Mouse (Mus musculus) gastrocnemius, postnatal 36 days (tissue): ENCODE results near the gene Ndufv1. TPM values are rescaled to one million over a fixed set of nuclear protein-coding genes. Genes with fewer than 3 reads are reported as not detected.
A peak's percentile ranks its signal among the peaks of the same experiment; 100 is the strongest.
"Not testable (repeated sequence)": the region's sequence is repeated elsewhere in the genome, so short reads cannot be mapped to it uniquely, and the experiment has no call there.

ENCODE experiments used
- DNase-seq, 2 experiments: peaks; one replicate each; pipeline ENCODE4 v3.0.0; 2022
- intact Hi-C: fragments of 180-260 bp; cut with DNase I; formaldehyde crosslinking; loops from one replicate; pipeline ENCODE4 v1.15.1; 2025
- long read RNA-seq, 2 experiments: library from polyadenylated mRNA; stranded (forward); transcript quantifications; one replicate each; pipeline ENCODE4 v2.0.0; 2021
- total RNA-seq, 2 experiments: library from RNA; stranded (reverse); gene quantifications; 2 replicates each; pipeline ENCODE4 v1.2.3; 2021

Gene Ndufv1
- 100 to 1,000 TPM; 417 to 445 TPM for total RNA-seq
- long read RNA-seq, experiment 1, transcript Ndufv1-209 (2 exons, 412 nt) = minor isoform, 39 of 813 reads
- long read RNA-seq, experiment 1, transcript Ndufv1-201 (10 exons, 1,661 nt) = major isoform, 712 of 813 reads
- long read RNA-seq, experiment 1, partial matches to known transcripts = 31 of 813 reads
- long read RNA-seq, experiment 1, other reads (novel, unspliced or antisense) = 31 of 813 reads
- long read RNA-seq, experiment 2, transcript Ndufv1-209 (2 exons, 412 nt) = minor isoform, 22 of 1,038 reads
- long read RNA-seq, experiment 2, transcript Ndufv1-201 (10 exons, 1,661 nt) = major isoform, 950 of 1,038 reads
- long read RNA-seq, experiment 2, partial matches to known transcripts = 37 of 1,038 reads
- long read RNA-seq, experiment 2, other reads (novel, unspliced or antisense) = 29 of 1,038 reads

DNA sequence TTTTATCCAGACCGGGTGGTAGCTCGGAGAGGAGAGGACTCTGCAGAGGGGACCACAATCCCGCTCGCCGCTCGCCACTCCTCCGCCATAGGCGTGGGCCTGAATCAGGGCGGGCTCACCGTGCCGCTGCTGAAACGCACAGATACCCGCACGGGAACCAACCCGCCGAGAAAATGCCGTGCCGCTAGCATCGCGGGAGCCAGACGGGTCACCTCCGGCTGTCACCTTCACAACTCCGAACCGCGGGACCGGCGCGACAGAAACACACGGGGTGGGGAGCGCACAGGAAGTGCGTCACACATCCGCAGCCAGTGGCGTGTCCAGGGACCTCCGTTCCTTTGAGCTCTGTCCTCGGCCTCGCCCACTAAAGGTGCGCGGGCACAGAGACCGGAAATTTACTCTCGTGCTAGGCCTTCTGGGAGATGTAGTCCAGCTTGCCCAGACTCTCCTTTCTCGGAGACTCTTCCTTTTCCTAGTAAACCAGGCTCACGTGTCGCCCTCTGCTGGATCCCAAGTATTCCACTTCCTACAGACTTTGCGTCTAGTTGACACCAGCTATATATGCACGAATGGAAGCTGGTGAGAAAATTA is at the start of gene Ndufv1:
Gene Ndufv1 (minus strand): TSS at position 375 of the 591 bp plus-strand sequence.
- DNase-seq = peak; percentile 89 to 92
- intact Hi-C loops = loop anchor here (1.0 to 10.0 kb wide), 2 partner anchors 65 to 212 kb away; no protein-coding TSS in a partner anchor

DNA sequence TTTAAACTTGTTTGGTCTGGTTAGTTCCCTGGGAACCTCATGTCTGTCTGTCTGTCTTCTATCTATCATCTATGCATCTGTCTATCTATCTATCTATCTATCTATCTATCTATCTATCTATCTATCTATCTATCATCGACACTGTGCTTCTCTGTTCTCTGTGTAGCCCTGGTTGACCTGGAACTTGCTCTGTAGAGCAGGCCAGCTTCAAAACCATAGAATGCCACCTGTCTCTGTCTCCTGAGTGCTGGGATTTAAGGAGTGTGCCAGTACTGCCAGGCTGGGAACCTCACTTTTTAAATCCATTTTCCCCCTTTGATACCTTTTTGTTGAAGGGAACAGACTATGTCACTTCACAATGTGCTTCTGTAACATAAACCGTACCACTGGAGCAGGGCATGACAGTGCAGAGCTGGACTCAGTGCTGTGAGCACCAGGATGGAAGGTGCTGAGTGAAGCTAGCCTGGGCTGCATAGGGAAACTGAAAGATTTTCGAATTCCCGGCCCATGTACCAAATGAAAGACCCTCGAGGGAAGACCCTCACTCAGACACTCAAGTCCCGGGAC is 48.4 kb upstream of the Ndufv1 start:
- DNase-seq = no peak
- intact Hi-C loops = no loop called here

DNA sequence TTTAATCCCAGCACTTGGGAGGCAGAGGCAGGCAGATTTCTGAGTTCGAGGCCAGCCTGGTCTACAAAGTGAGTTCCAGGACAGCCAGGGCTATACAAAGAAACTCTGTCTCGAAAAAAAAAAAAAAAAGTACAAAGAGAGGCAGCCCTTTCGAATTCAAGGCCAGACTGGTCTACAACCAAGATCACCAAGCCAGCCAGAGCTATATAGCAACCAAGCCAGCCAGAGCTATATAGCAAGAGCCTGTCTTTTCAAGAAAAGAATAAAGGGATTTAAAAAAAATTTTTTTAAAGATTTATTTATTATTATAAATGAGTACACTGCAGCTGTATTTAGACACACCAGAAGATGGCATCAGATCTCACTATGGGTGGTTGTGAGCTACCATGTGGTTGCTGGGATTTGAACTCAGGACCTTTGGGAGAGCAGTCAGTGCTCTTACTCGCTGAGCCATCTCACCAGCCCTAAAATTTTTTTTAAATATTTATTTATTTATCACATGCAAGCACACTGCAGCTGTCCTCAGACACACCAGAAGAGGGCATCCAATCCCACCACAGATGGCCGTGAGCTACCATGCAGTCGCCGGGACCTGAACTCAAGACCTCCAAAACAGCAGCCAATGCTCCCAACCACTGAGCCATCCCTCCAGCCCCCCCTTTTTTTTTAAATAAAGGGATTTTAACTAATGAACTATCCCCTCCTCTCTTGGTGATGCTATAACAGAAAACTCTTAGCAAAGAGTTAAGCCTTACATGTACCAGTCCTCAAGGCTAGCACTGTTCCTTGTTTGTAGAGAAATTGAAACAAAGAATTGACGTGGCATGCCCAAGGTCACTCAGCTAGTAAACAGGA is 47.7 kb upstream of the Ndufv1 start:
- DNase-seq, intact Hi-C loops: not testable (repeated sequence)

DNA sequence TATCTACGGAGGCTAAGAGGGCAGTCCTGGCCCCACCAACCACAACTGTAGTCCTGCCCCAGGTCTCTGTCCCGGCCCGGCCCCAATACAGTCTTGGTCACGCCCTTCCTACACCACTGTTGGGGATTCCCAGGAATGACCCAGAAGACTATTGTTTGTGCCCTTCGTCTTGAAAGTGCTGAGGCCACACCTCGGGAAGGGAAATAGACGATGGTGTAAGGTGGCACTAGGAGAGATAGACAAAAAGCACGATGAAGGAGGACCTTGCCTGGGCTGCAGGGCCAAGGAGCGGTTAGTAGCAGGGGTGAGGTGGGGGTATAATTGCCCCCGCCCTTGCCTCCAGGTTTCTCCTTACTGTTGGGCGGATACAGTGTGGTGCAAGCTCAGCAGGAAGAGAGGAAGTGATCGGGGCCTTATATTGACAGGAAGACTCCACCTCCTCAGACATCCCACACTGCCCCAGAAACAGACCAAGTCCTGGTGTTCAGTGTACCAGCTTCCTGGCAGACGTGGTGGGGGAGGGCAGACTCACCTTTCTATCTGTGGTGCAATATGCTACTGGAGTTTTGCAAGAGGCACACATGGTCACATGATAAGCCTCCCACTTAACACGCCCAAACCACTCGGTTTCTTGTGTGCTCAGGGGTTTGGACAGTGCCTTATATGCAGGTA is 46.6 kb upstream of the Ndufv1 start, which contains the start of gene Gstp3:
Gene Gstp3 (minus strand): TSS at position 501 of the 672 bp plus-strand sequence.
- DNase-seq = no peak

DNA sequence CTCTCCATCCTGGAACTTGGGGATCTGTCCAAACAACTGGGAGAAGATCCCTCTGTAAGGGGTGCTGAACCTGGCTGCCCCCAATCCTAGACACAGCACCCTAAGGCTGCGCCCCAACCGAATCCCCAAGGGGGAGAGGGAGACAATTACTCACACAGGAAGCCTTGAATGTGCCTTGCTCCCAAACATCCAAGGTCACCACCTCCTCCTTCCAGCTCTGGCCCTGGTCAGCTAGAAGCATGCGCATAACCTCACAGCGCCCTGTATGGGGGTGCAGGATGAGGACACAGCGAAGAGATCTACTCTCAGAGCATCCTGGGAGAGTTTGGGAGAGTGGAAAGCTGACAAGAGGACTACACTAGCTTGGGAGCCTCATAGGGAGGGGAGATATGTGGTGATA is 46.0 kb upstream of the Ndufv1 start:
- no peak for DNase-seq
- intact Hi-C loops = no loop called here

More for the DNA sequence above, 46.6 kb upstream of the Ndufv1 start, which contains the start of gene Gstp3:
- intact Hi-C loops = no loop called here

DNA sequence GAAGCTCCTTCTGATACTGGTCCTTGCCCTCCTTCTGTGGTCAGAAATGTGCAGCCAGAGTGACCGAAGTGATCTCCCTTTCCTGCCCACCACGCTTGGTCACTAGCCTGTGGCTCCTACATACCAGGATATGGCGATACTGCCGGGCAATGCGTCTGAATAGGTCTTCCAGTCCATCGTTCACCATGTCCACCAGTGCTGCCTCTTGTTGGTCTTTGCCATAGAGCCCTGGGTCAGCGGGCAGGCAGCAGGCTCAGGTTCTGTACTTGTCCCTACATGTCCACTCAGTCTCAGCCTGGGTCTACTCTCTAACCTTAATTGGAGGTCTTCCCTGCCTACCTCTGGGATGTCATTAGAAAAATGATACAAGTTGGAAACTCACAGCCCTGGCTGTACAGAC is 45.4 kb upstream of the Ndufv1 start:
- DNase-seq = no peak
- intact Hi-C loops = no loop called here

DNA sequence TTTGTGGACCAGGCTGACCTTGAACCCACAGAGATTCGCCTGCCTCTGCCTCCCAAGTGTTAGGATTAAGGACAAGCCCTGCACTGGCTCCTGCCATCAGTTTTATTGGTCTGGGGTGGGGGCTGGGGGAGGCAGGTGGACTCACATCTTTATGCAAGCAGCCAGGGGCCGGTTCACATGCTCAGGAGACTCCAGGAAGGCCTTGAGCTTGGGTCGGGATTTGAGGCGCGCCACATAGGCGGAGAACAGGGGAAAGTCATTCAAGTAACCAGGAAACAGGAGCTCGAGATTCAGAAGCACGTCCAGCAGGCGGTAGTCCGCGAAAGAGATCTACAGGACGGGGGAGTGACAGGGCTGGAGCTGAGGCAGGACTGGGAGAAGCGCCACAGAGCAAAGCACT is 44.8 kb upstream of the Ndufv1 start:
- no peak for DNase-seq
- intact Hi-C loops = no loop called here

DNA sequence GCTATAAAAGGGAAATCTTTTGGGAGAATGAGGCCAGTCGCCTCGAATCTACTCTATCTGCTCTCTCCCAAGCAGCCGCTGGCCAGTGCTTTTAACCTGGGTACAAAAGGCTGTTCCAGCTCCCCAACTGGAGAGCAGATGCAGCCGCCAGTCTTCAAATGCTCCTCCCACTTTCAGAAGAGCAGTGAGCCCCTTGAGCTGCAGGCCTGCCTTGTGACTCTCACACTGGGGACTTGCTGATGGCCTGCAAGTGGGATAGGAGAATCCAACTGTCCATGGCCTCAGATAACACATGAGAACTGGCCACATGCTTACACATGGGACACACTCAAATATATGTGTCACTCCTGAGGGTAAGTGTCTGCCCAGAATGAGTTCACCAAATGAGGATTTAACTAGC is 44.1 kb upstream of the Ndufv1 start:
- intact Hi-C loops = no loop called here
- DNase-seq = no peak

DNA sequence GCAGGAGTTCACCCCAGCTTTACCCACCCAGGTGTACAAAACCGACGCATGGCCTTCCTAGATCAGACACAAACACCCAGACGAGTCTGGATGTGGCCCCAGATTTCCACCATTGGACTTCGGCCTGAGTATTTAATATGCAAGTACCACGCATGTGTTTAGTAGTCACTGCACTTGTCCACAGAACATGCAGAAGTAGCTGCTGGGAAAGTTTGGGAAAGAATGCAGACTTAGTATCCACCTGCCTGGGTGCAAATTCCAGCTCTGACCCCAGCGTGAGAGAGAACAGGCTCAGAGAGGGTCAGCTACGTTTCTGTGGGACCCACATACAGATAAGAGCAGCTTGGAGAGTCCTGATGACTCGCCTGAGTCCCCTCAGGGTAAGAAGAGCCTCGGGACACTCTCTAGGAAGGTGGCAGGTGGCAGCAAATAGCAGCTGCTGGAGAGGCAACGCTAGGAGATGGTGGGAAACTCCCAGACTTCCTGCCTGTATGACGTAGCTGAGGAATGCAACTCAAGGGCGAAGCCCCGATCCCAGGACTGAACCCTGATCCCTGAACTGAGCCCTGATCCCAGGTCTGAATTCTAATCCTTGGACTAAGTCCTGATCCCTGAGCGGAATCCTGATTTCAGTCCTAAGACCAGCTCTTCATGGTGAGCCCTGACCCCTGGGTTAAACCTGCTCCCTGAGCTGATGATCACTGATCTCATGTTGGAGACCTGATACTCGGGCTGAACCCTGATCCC is 43.5 kb upstream of the Ndufv1 start:
- intact Hi-C loops = no loop called here

DNA sequence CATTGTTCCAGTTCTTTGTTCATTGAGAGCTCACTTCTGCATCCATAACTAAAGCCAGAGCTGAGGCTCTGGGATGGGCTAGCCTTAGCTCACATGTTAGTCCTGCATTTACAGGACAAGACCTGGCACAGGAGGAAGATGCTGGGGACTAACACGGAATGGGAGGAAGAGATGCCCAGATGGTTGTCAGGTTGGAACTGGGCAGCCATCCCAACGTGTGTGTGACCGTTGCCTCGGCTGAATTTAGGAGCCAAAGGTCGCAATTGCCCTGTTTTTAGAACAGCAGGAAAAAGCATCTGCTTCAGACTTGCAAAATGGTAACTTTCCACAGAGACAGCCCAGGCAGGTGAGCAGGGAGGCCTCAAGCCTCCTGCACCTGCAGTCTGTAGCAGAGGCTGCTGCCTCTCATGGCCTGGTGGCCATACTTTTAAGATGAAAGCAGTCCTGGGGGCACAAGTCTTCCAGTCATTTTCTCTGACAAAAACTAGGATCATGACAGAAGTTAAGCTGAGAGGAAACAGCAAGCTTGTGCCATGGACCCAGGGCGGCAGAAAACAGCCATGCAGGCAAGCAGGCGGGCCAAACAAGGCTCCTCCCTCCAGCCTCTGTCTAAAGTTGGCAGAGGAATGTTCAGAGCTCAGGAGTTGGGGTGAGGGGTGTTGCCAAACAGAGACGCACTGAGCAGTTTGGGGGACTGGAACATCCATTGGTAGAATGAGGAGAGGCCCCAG is 42.8 kb upstream of the Ndufv1 start:
- DNase-seq = no peak
- intact Hi-C loops = no loop called here

More for the DNA sequence above, 43.5 kb upstream of the Ndufv1 start:
- no peak for DNase-seq

DNA sequence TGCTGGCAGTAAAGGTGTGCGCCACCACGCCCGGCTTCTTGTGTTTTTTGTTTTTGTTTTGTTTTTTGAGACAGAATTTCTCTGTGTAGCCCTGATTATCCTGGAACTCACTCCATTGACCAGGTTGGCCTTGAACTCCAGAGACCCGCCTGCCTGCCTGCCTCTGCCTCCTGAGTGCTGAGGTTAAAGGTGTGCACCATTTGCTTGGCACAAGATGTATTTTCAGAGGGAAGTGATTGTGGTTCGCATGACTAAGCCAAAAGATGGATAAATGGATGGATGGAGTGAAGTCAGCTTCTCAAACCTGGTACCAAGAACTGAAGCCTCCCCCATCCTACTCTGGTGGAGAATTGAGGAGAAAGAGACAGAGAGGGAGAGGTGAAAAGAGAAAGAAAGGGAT is 42.0 kb upstream of the Ndufv1 start:
- intact Hi-C loops = no loop called here

DNA sequence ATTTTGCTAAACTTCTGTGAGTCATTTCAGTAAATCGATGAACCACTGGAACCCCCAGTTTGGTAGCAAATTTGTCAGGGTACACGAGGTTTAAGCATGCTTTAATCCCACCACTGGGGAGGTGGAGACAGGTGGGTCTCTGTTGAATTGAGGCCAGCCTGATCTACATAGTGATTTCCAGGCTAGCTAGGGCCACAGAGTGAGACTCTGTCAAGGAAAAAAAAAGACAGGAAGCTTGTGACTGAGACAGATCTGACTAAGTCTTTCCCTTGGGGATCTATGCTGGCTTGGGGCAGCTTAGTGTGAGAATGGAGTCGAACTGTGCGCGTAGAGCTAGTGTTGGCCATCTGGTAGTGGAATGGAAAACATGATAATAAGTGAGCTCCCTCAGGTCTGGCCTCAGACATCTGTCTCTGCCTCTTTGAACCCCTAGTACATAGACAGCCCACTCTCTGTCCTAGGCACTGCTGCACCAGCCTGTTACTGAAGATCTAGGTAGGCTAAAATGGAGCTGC is 40.0 kb upstream of the Ndufv1 start:
- no peak for DNase-seq
- intact Hi-C loops = loop anchor here (2.0 kb wide), 1 partner anchor 174 kb away; no protein-coding TSS in a partner anchor

More for the DNA sequence above, 42.0 kb upstream of the Ndufv1 start:
- DNase-seq = no peak

DNA sequence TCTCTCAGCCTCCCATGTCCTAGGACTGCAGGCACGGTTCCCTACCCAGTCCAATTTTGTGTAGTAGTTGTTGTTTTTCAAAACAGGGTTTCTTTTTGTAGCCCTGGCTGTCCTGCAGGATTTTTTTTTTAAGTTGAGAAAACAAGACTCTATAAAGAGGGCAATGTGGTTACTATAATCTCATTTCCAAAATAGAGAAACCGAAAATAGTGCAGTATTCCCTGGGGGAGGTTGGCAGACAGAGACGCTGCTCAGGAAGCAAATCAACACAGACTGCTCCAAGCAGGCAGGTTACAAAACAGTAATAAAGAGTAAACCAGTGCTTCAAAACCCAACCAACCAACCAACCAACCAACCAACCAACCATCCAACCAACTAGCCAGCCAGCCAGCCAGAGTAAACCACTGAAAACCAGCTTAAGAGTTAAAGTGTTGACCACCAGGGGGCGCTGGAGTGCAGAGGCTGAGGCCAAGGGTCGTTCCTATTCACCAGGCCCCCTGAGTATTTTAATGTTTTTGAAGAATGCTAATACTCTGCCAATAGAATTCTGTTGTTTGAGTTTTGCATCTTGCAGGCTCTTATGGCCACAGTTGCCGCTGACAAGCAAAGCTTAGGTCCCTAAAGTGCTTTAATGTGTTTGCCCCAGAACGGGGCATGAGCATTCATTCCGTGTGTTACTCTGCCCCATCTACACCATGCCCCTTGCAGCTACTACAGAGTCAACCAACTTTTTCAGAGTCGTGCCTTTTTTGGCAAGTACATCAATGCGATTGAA is 39.3 kb upstream of the Ndufv1 start:
- DNase-seq = peak; percentile 54 to 61
- intact Hi-C loops = loop anchor here (2.0 kb wide), 1 partner anchor 175 kb away; no protein-coding TSS in a partner anchor

DNA sequence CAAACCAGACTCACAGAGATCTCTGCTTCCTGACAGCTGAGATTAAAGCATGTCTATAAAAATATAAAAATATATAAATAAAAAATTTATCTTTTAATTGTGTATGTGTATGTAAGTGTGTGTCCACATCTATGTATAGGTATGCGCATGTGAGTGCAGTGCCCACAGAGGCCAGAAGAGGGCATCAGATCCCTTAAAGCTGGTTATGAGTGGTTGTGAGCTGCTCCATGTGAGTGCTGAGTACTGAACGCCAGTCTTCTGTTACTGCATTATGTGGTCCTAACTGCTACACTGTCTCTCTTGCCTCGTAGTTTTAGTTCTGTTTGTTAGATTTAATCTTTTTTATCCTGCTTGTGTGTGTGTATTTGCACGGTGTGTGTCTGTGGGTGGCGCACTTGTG is 38.4 kb upstream of the Ndufv1 start:
- DNase-seq = no peak
- intact Hi-C loops = no loop called here

DNA sequence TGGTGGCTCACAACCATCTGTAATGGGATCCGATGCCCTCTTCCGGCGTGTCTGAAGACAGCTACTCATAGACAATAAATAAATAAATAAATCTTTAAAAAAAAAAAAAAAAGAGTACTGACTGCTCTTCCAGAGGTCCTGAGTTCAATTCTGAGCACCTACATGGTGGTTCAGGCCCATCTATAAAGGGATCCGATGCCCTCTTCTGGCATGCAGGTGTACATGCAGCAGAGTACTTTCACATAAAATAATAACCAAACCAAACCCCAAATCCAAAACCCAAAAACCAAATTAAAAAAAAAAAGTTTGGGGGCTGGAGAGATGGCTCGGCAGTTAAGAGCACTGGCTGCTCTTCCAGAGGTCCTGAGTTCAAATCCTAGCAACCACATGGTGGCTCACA is 36.5 kb upstream of the Ndufv1 start:
- intact Hi-C loops = not testable (repeated sequence)

DNA sequence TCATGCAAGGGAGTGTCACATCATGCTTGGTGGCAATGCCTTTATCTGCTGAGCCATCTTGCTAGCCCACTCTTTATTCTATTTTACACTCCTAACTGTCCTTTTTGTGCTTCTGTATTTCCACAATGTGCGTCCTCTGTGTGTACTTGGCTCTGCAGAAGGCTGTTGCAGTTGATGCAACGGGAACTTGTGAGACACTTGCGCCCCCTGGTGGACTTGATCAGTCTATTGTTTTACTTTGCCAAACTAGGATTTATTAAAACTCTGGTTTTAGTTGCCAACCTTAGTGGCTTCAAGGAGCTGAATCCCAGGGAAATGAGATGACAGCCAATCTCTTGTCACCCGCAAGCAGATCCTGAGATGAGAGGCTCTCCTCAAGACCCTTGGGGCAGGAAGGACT is 35.3 kb upstream of the Ndufv1 start:
- peak; percentile 66 to 73 for DNase-seq
- intact Hi-C loops = loop anchor here (1.0 kb wide), 1 partner anchor 28 kb away; no protein-coding TSS in a partner anchor

More for the DNA sequence above, 36.5 kb upstream of the Ndufv1 start:
- DNase-seq = not testable (repeated sequence)

DNA sequence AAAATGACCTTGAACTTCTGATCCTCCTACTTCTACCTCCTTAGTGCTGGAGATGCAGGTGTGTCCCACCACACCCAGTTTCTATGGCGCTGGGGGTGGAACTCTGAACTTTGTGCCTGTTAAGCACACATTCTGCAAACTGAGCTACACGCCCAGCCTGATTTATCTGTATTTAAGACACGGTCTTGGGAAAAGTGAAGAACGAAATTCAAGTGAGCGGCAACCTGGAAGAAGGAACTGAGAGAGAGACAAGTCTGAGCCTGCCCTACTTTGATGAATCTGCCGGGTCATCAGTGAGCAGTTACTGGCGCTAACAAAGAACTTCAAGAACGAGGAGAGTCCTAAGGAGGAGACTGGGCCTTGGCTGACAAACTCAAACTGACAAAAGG is 34.3 kb upstream of the Ndufv1 start:
- DNase-seq = no peak
- intact Hi-C loops = loop anchor here (1.0 kb wide), 1 partner anchor 27 kb away; no protein-coding TSS in a partner anchor
